Mouse (Mus musculus) embryonic stem cell, embryonic (primary cell): ENCODE results near the gene B3gnt3.
"Not testable (repeated sequence)": the region's sequence is repeated elsewhere in the genome, so short reads cannot be mapped to it uniquely, and the experiment has no call there.

Experiments used
- CTCF ChIA-PET, 4 experiments: fragments of 300-600 bp in 2 of 4; fragments of 350-600 bp in 2 of 4; sonication (Branson Sonifier 250); formaldehyde crosslinking; loops; one replicate each; lab custom pipeline; 2022; ENCODE audit warnings: inconsistent platforms in 2 of 4; lab: Charles Lee
- POLR2A ChIA-PET, 4 experiments: fragments of 300-600 bp in 2 of 4; fragments of 350-600 bp in 2 of 4; sonication (Branson Sonifier 250); formaldehyde crosslinking; loops; one replicate each; lab custom pipeline; 2022; ENCODE audit warnings: antibody characterized with exemption in 4 of 4, inconsistent platforms in 1 of 4; lab: Charles Lee

Gene B3gnt3

DNA sequence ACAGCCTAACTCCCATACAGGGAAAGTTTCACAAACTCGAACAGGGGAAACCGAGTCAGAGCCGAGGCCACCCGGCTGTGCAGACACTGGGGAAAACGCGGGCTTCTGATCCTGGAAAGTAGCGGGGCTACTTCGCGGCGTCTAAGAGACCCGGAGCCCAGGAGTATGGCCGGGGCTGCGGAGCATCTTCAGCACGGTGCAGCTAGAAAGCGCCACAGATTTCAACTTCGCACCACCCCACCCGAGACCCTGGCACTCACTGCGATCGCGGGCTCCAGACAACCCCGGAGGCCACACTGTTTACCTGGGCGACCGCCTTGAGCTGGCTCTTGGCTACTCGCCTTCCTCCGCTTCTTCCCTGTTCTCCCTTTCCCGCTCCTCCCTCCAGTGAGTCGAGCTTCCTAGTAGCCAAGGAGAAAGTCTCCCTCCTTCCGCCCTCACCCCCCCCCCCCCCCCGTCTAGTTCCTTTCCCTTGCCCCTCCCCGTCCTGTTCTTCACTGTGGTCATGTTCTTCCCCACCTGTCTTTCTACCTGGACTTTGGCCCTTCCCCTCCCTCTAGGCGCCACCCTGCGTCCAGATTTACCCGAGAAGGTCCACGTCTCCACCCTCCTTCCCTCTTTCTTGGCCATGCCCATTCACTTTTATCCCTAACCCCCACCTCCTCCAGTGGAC, at the start of gene B3gnt3:
Gene B3gnt3 (minus strand): TSS at position 376 of the 673 bp plus-strand sequence.
- CTCF ChIA-PET = interaction anchor here (0.5 to 2.6 kb wide), 21 partner anchors 8 to 513 kb away, joined by 3 to 16 read pairs (median 4); partner anchors contain the start of genes Fcho1 (in 1 of the 4) and Unc13a (in 1 of the 4)
- POLR2A ChIA-PET = interaction anchor here in 3 of 4 experiments (0.7 to 2.4 kb wide), 12 partner anchors 11 to 224 kb away, joined by 3 to 10 read pairs (median 3); no protein-coding TSS in a partner anchor

- CTCF ChIA-PET = interaction anchor here in 1 of 4 experiments (0.6 kb wide), 1 partner anchor 1333 kb away, joined by 4 read pairs; no protein-coding TSS in a partner anchor
- POLR2A ChIA-PET = interaction anchor here in 1 of 4 experiments (0.6 to 0.7 kb wide), 2 partner anchors 536 to 822 kb away, joined by 3 to 6 read pairs; no protein-coding TSS in a partner anchor
Observed at GRCm38 (mm10) chr8:71749321-71750075, 47.9 kb upstream of the B3gnt3 start.

GRCm38 (mm10) chr8:71747082-71747481, 45.5 kb upstream of the B3gnt3 start:
- POLR2A ChIA-PET = not testable (repeated sequence)

DNA sequence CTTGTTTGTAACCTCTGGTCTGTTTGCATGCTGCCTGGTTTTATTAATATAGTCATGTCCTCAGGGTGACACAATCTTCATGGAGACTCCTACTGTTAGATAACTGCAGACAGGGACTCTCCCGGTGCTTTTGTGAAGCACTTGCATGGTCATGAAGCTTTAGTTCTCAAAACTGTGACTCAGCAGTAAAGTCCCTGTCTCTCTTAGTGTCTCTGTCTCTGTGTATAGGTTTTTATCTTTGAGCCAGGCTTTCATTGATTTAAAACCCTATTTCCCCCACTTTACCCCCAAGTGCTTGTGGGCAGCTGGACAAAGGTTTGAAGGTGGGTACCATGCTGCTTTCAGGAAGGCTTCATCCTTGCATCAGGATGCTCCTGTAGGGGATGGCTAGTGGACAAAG, 43.7 kb upstream of the B3gnt3 start:
- POLR2A ChIA-PET = interaction anchor here in 1 of 4 experiments (1.7 kb wide), 1 partner anchor 477 kb away, joined by 14 read pairs; no protein-coding TSS in a partner anchor
- CTCF ChIA-PET = no interaction called here

More at GRCm38 (mm10) chr8:71747082-71747481, 45.5 kb upstream of the B3gnt3 start:
- CTCF ChIA-PET = not testable (repeated sequence)

DNA sequence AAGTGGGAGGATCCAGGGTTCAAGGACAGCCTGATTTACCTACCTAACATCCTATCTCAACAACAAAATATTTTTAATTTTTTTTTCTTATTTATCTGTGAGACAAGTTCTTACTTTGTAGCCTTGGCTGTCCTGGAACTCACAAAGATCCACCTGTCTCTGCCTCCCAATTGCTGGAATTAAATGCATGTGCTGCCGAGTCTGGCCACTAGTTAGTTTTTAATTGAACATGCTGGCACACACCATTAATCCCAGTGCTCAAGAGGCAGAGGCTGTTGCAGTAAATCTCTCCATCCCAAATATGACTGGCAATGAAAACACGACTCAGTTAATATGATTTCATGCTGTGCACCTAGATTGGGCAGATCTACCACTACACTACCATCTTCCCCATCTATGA, 41.2 kb upstream of the B3gnt3 start:
- ChIA-PET POLR2A (interaction anchor here in 1 of 4 experiments (1.3 to 2.1 kb wide), 4 partner anchors 12 to 209 kb away, joined by 3 to 10 read pairs (median 4); partner anchors contain the start of gene Fcho1), CTCF (interaction anchor here in 2 of 4 experiments (0.9 to 1.5 kb wide), 4 partner anchors 11 to 278 kb away, joined by 3 to 4 read pairs (median 4); partner anchors contain the start of gene Mrpl34 (in 1 of the 2))

- CTCF ChIA-PET = interaction anchor here in 3 of 4 experiments (0.9 to 1.5 kb wide), 5 partner anchors 10 to 277 kb away, joined by 3 to 4 read pairs (median 3); partner anchors contain the start of gene Mrpl34 (in 1 of the 3)
- POLR2A ChIA-PET = interaction anchor here in 3 of 4 experiments (0.6 to 2.1 kb wide), 11 partner anchors 10 to 589 kb away, joined by 3 to 10 read pairs (median 3); partner anchors contain the start of gene Fcho1 (in 2 of the 3)
Observed at GRCm38 (mm10) chr8:71741687-71742114, 40.1 kb upstream of the B3gnt3 start.

- POLR2A ChIA-PET = interaction anchor here in 3 of 4 experiments (0.6 to 2.1 kb wide), 10 partner anchors 10 to 590 kb away, joined by 3 to 10 read pairs (median 3); partner anchors contain the start of gene Fcho1 (in 2 of the 3)
- CTCF ChIA-PET = interaction anchor here in 2 of 4 experiments (1.1 to 1.5 kb wide), 2 partner anchors 33 kb away, joined by 3 to 4 read pairs; no protein-coding TSS in a partner anchor
Observed at GRCm38 (mm10) chr8:71741226-71741625, 39.6 kb upstream of the B3gnt3 start.

- CTCF ChIA-PET = interaction anchor here in 2 of 4 experiments (0.5 to 1.1 kb wide), 2 partner anchors 12 to 184 kb away, joined by 3 read pairs; no protein-coding TSS in a partner anchor
- POLR2A ChIA-PET = not testable (repeated sequence)
Observed at GRCm38 (mm10) chr8:71738316-71738715, 36.7 kb upstream of the B3gnt3 start.

DNA sequence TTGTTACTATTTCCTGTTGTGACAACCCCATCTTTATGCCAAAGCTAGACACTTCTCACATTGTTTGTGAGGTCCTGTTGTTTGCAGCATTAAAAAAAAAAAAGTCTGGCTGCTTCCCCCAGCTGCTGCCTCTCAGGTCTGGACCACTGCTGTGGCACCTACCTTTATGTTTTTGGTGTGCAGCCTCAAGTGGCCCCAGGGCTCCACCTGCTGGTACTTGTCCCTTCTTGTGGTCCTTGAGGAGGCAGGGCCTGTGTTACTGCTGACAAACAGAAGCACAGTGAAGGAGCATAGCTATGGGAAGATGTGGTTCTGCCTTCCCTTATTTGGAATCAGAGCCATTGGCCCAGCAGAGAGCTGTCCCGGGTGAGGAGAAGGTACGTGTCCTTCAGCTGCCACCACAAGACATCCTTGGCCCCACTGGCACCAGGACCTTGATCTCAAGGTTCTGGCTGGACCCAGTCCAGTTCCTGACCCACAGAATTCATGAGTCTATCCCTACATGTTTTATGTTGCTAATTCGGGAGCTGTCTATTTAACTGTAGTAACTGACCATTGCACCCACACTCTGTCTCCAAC, 30.2 kb upstream of the B3gnt3 start:
- ChIA-PET POLR2A (interaction anchor here in 3 of 4 experiments (0.5 to 2.7 kb wide), 10 partner anchors 10 to 224 kb away, joined by 3 to 10 read pairs (median 4); partner anchors contain the start of gene Tmem221 (in 1 of the 3)), CTCF (interaction anchor here (0.6 to 2.2 kb wide), 32 partner anchors 10 to 1043 kb away, joined by 3 to 25 read pairs (median 4); partner anchors contain the start of genes B3gnt3 (in 1 of the 4) and Rpl18a (in 1 of the 4))

DNA sequence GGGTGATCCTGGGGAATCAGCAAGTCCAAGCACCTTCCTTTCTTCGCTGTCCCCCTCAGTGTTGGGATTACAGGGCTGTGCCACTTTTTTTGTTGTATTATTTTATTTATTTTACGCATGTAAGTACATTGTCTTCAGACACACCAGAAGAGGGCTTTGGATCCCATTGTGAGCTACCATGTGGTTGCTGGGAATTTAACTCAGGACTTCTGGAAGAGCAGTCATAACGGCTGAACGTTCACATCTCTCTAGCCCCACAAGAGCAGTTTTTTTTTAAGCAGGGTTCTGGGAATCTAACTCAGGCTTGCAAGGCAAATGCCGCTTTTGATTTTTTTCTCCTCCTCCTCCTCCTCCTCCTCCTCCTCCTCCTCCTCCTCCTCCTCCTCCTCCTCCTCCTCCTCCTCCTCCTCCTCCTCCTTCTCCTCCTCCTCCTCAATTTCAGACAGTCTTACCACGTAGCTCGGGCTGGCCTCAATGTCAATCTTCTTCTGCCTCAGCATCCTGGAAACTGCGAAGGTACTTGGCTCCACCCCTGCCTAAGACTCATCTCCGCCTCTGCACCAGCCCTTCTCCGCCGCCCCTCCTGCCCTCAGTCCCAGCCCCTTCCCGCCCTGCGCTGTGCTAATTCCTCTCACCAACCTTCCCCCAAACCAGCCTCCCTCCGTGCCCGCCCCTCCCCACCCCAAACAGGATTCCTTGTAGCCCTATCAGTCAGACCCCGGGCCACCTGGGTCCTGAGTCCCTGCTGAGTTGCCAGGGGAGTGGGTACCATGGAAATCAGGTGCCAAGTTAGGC, 27.4 kb upstream of the B3gnt3 start:
- ChIA-PET CTCF (interaction anchor here (0.7 to 2.1 kb wide), 8 partner anchors 13 to 350 kb away, joined by 3 to 17 read pairs (median 4); partner anchors contain the start of genes Dda1 (in 1 of the 4), Mrpl34 (in 1 of the 4) and Pgls (in 1 of the 4)), POLR2A (interaction anchor here in 3 of 4 experiments (0.5 to 2.4 kb wide), 18 partner anchors 12 to 432 kb away, joined by 3 to 9 read pairs (median 4); partner anchors contain the start of genes Ccdc194 (in 1 of the 3), Colgalt1 (in 1 of the 3), Rab8a (in 1 of the 3) and Tmem221 (in 1 of the 3))

- CTCF ChIA-PET = interaction anchor here (0.7 to 2.1 kb wide), 10 partner anchors 12 to 351 kb away, joined by 3 to 17 read pairs (median 3); partner anchors contain the start of genes Dda1 (in 1 of the 4), Insl3 (in 1 of the 4), Mrpl34 (in 1 of the 4) and Pgls (in 1 of the 4)
- POLR2A ChIA-PET = interaction anchor here in 3 of 4 experiments (0.5 to 2.4 kb wide), 22 partner anchors 11 to 433 kb away, joined by 3 to 7 read pairs (median 4); partner anchors contain the start of genes Ccdc194 (in 1 of the 3), Colgalt1 (in 1 of the 3), Rab8a (in 1 of the 3) and Tmem221 (in 1 of the 3)
Observed at GRCm38 (mm10) chr8:71728240-71728785, 26.7 kb upstream of the B3gnt3 start.

- ChIA-PET CTCF (interaction anchor here (0.5 to 1.8 kb wide), 21 partner anchors 8 to 514 kb away, joined by 3 to 14 read pairs (median 3); partner anchors contain the start of genes Ap1m1 (in 1 of the 4), B3gnt3 (in 1 of the 4) and Tmem221 (in 1 of the 4)), POLR2A (interaction anchor here in 3 of 4 experiments (0.6 to 2.3 kb wide), 34 partner anchors 8 to 515 kb away, joined by 3 to 16 read pairs (median 3); partner anchors contain the start of genes Ap1m1 (in 1 of the 3), Insl3 (in 1 of the 3), Mvb12a (in 1 of the 3) and Tmem221 (in 1 of the 3))
Observed at GRCm38 (mm10) chr8:71725122-71725924, 23.7 kb upstream of the B3gnt3 start, which contains the start of gene Fcho1. Gene Fcho1 (minus strand): TSS chr8:71725716.

GRCm38 (mm10) chr8:71724389-71724788, 22.8 kb upstream of the B3gnt3 start:
- CTCF ChIA-PET = no interaction called here

GRCm38 (mm10) chr8:71723047-71723551, 21.5 kb upstream of the B3gnt3 start:
- CTCF ChIA-PET = interaction anchor here in 2 of 4 experiments (1.3 to 1.5 kb wide), 2 partner anchors 13 to 14 kb away, joined by 4 to 7 read pairs; no protein-coding TSS in a partner anchor
- POLR2A ChIA-PET = interaction anchor here in 1 of 4 experiments (1.7 kb wide), 1 partner anchor 11 kb away, joined by 3 read pairs; no protein-coding TSS in a partner anchor

More at GRCm38 (mm10) chr8:71724389-71724788, 22.8 kb upstream of the B3gnt3 start:
- POLR2A ChIA-PET = interaction anchor here in 2 of 4 experiments (1.6 to 2.3 kb wide), 2 partner anchors 14 to 18 kb away, joined by 6 to 10 read pairs; no protein-coding TSS in a partner anchor
